Mouse (Mus musculus): Measurements from ENCODE around the gene Efna5.

GRCm38 (mm10) chr17:62836598-62837106 is 44.5 kb downstream of the Efna5 start:
- no peak for TF ChIP-seq POLR2A (IDR thresholded peaks at IDR 0.05; ENCODE audit: low read depth, low read length)
- TF ChIP-seq CTCF (IDR thresholded peaks at IDR 0.05; ENCODE audit: extremely low read depth, insufficient read length, insufficient replicate concordance, low read depth, low read length) = no peak
